Mouse (Mus musculus) heart, postnatal 14 days (tissue): ENCODE measurements around the gene Smyd3. TPM values are rescaled to one million over a fixed set of nuclear protein-coding genes. Genes with fewer than 3 reads are reported as not detected.
A peak's percentile ranks its signal among the peaks of the same experiment; 100 is the strongest.

ENCODE experiments used
- DNase-seq, 2 experiments: peaks; one replicate each; pipeline ENCODE4 v3.0.0; 2021 to 2022
- intact Hi-C: fragments of 180-260 bp; cut with DNase I; formaldehyde crosslinking; loops from one replicate; pipeline ENCODE4 v1.15.1; 2025
- total RNA-seq, 2 experiments: library from RNA; stranded (reverse); gene quantifications; 2 replicates each; pipeline ENCODE4 v1.2.3; 2021

Gene Smyd3
- total RNA-seq, 2 experiments from 2014 or later: 5.9 to 9.3 TPM

DNA sequence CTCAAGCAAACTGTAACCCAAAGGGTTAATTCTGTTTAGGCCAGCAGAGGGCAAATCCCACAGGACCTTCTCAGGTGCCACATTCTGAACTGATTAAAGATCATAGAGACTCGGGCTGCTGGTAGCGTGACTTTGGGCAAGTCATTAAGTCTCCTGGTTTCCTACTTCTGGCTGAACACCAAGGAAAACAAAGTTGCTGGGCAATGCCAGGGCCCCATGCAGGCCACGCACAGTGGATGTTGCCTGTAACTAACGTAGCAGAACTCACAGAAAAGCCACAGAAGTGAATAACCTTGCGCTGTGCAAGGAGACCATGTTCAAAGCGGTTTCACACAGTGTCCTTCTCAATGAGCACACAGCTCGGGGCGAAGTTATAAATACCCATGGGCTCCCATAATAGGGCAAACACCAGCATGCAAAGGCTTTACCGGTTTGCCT is 371.1 kb downstream of the Smyd3 start:
- DNase-seq: peak in 1 of 2 experiments; percentile 2
- intact Hi-C loops: loop anchor here (5.0 kb wide), 2 partner anchors 86 to 331 kb away; no protein-coding TSS in a partner anchor

DNA sequence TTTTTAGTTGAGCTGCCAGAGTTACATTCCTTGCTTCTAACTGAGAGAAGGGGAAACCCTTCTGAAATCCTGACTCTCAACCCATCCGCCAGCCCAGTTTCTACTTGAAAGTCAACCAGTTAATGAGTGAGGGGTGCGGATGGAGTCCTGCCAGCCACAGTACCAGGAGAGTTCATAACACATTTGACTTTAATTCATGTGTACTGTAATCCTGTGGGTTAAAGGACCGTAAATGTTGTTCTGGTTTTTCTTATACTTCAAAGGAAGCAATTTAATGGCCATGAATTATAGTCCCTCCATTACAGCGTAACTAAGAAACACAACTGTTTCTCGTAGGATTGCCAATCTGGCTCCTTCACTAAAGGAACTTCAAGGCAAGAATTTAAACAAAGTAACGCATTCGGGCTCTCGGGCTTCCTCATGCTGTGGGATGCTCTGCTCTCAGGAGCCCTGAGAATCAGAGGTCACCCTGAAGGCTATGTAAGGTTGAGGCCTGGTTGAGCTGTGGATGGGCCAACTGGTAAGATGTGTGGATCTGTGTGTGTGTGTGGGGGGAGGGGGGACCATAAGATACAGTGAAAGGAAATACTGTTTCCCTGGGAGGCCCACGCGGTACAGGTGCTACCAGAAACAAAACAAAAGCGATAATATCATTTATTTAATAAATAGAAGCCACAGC is 374.5 kb downstream of the Smyd3 start:
- DNase-seq: no peak
- intact Hi-C loops: loop anchor here (5.0 kb wide), 1 partner anchor 181 kb away; no protein-coding TSS in a partner anchor

DNA sequence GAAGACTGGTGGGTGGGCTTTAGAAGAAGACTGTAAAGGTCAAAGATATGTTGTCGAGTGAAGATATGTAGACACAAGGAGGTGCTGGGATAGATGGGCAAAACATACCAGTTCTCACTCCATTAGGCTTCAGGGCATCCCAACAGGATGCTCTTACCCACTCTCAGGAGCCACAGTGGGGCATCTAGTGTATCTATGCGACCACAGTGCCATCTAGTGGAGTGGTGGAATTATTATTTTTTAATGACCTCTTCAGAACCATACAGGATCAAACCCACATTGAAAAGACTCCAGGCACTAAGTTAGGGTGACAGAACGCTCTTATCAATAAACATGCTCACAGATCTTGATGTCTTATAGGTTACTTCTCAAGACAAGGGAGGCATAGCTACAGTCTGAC is 375.7 kb downstream of the Smyd3 start:
- intact Hi-C loops: loop anchor here (1.0 to 5.0 kb wide), 2 partner anchors 180 to 615 kb away; no protein-coding TSS in a partner anchor

DNA sequence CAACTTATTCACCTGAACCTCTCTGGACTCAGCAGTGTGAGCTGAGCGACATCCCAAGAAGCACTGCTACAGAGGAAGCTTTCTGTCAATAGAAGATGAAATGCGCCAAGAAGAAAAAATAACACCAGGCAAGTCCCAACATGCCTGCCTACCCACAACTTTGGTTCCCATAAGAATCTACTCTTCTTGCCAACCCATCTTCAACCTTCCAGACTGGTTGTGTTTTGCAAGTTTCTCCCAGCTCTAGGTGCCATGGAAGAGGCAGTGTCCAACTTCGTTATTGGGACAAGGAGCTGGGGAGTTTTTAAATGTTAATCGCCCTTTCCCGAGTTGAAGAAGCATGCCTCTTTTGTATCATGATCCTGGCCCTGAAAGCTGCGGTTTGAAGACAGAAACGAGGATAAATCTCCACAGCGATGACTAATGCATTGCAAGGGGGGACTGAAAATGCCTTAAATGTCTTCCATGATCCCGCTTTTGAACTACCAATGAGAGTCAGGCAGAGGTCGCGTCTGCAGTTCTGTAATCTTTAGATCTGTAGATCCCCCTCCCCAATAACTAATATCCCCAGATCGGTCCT is 376.7 kb downstream of the Smyd3 start:
- no peak for DNase-seq
- intact Hi-C loops: loop anchor here (5.0 kb wide), 1 partner anchor 179 kb away; no protein-coding TSS in a partner anchor

More for the DNA sequence above, 375.7 kb downstream of the Smyd3 start:
- peak; percentile 49 to 68 for DNase-seq

GRCm38 (mm10) chr1:179137145-179137477 is 380.7 kb downstream of the Smyd3 start:
- DNase-seq: no peak
- intact Hi-C loops: no loop called here

DNA sequence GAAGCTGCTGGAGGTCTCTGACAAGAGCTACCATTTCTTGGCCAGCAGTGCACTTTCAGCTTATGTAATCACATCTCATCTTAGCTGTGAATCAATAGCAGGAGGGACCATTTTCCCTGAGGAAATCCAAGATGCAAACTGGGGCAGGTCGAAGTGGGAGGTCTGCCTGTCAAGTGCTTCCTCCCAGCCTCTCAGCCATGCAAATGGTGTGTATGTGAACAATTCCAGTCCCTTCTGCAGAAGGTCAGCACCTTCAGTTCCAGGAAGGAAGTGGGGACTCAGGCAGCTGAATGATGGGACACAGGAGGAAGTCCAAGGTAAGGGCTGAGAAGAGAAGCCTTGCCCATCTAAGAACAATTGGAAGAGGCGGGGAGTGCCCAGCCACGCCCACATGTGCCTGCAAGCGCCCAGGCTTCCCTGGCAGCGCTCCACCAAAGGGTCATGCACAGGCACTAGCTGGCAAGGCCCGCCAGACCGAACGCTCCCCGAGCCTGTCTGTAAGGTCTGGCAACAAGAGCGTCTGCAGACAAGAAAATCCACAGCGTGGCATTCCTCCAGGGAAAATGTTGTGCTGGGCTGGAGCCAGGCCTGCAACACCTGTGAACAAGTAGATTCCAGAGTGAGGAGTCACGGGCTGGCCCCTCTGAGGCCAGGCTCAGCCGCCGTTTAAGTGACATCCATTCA is 381.2 kb downstream of the Smyd3 start:
- intact Hi-C loops: no loop called here

DNA sequence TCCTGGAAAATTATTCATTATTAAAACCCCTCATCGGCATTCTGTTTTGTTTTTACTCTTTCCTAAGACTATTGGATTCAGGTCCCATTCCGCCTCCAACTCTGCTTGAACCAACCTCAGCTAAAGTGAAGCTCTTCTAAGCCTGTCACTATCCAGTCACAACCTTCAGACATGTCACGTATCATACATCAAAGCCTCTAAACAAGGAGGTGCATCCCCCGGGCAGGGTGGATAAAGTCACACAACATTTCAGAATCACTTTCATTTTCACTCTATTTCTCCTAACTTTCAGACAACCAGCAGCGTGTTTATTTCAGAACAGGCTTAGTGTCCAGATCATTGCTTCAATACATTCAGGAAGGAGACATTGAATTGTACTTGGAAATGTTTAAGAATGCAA is 387.8 kb downstream of the Smyd3 start:
- no peak for DNase-seq
- intact Hi-C loops: no loop called here

More for the DNA sequence above, 381.2 kb downstream of the Smyd3 start:
- DNase-seq: peak; percentile 50 to 60

GRCm38 (mm10) chr1:179126287-179126686 is 391.6 kb downstream of the Smyd3 start:
- intact Hi-C loops: no loop called here
- no peak for DNase-seq

- intact Hi-C loops: no loop called here
- DNase-seq: no peak
Observed at GRCm38 (mm10) chr1:179122476-179123229, 395.2 kb downstream of the Smyd3 start.

GRCm38 (mm10) chr1:179120217-179120966 is 397.4 kb downstream of the Smyd3 start:
- intact Hi-C loops: no loop called here
- no peak for DNase-seq

- DNase-seq: no peak
- intact Hi-C loops: no loop called here
Observed at GRCm38 (mm10) chr1:179118673-179119072, 399.2 kb downstream of the Smyd3 start.

- no peak for DNase-seq
- intact Hi-C loops: no loop called here
Observed at GRCm38 (mm10) chr1:179116729-179117663, 400.8 kb downstream of the Smyd3 start.

GRCm38 (mm10) chr1:179114833-179115495 is 402.9 kb downstream of the Smyd3 start:
- DNase-seq: no peak

DNA sequence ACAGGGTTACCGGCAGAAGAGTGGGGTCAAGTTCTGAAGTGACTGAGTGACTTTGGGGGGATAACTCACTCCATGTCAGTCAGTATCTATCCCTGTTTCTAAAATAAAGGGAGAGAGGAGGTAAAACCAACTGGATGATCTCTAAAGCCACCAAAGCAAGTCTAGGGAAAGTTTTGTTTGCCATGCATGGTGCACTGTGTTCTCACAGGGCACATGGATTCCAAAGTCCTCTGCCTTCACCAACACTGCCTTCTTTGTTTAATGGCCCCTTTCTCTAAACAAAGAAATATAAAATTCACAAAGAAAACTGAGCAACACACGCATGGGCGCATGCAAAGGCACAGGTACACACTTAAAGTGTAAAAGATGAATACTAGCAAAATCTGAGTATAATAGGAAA is 403.5 kb downstream of the Smyd3 start:
- intact Hi-C loops: no loop called here
- DNase-seq: no peak

More at GRCm38 (mm10) chr1:179114833-179115495, 402.9 kb downstream of the Smyd3 start:
- intact Hi-C loops: no loop called here

- intact Hi-C loops: no loop called here
- DNase-seq: no peak
Observed at GRCm38 (mm10) chr1:179108759-179109158, 409.1 kb downstream of the Smyd3 start.

GRCm38 (mm10) chr1:179107761-179108694 is 409.8 kb downstream of the Smyd3 start:
- no peak for DNase-seq
- intact Hi-C loops: no loop called here

- intact Hi-C loops: no loop called here
- DNase-seq: peak in 1 of 2 experiments; percentile 5
Observed at GRCm38 (mm10) chr1:179107211-179107610, 410.6 kb downstream of the Smyd3 start.
